Mouse (Mus musculus) CH12.LX (cell line): ENCODE results near the gene Dab1. TPM values are rescaled to one million over a fixed set of nuclear protein-coding genes. Genes with fewer than 3 reads are reported as not detected.

Experiments
- DNase-seq: peaks from one replicate; pipeline ENCODE4 v3.0.0-alpha.2; 2013; ENCODE audit errors: extremely low read depth
- H3K27ac ChIP-seq: 2 replicates; pipeline ENCODE4 v1.5.1; 2012; ENCODE audit warnings: low read depth, mild to moderate bottlenecking, control low read depth, moderate library complexity; ENCODE audit not compliant: insufficient read depth
- H3K27me3 ChIP-seq: replicated peaks from 2 replicates; pipeline ENCODE3; 2012; ENCODE audit warnings: inconsistent platforms
- H3K36me3 ChIP-seq, 2 experiments: replicated peaks in 1 of 2; 2 replicates each; pipeline versions ENCODE3 to v1.6.1; 2012; ENCODE audit warnings: inconsistent platforms in 1 of 2, low read length in 1 of 2, mild to moderate bottlenecking in 1 of 2, mixed read lengths in 1 of 2, moderate library complexity in 1 of 2; ENCODE audit not compliant: control insufficient read depth in 1 of 2, insufficient read depth in 1 of 2
- H3K4me1 ChIP-seq, 2 experiments: 2 replicates each; pipeline ENCODE4 v1.6.1; 2012; ENCODE audit warnings: inconsistent platforms in 1 of 2, moderate library complexity in 1 of 2; ENCODE audit not compliant: insufficient read depth in 2 of 2, control insufficient read depth in 1 of 2
- H3K4me2 ChIP-seq: 2 replicates; pipeline ENCODE4 v1.6.1; 2012; ENCODE audit warnings: low read depth, mild to moderate bottlenecking, control low read depth; ENCODE audit not compliant: poor library complexity, insufficient read depth, severe bottlenecking
- H3K4me3 ChIP-seq, 3 experiments: fragments of 150-350 bp in 1 of 3; sonication (generic) in 1 of 3; replicated peaks in 1 of 3; 2 replicates each; pipeline versions ENCODE3 to v1.5.1; 2011 to 2012; ENCODE audit warnings: low read depth in 2 of 3, low read length in 2 of 3, mild to moderate bottlenecking in 2 of 3, moderate library complexity in 2 of 3, control low read depth in 1 of 3, improper control_type of control experiment in 1 of 3, inconsistent platforms in 1 of 3, mixed read lengths in 1 of 3; ENCODE audit not compliant: poor library complexity in 1 of 3
- H3K79me2 ChIP-seq: replicated peaks from 2 replicates; pipeline ENCODE4 v1.6.1; 2012; ENCODE audit warnings: mild to moderate bottlenecking, moderate library complexity; ENCODE audit not compliant: control insufficient read depth, poor library complexity, insufficient read depth, severe bottlenecking; ENCODE audit errors: extremely low read depth
- H3K9ac ChIP-seq: 2 replicates; pipeline ENCODE4 v1.6.1; 2012; ENCODE audit warnings: low read depth, mild to moderate bottlenecking, control low read depth, moderate library complexity; ENCODE audit not compliant: insufficient read depth
- H3K9me3 ChIP-seq: replicated peaks from 2 replicates; pipeline ENCODE3; 2012; ENCODE audit warnings: low read length, inconsistent platforms, mixed read lengths
- CTCF ChIP-seq, 2 experiments: IDR thresholded peaks in 1 of 2; conservative IDR thresholded peaks in 1 of 2; 2 replicates each; pipeline ENCODE4 v1.5.1; 2011 to 2012; ENCODE audit warnings: low read depth in 2 of 2, low read length in 2 of 2, improper control_type of control experiment in 1 of 2, inconsistent platforms in 1 of 2, mild to moderate bottlenecking in 1 of 2, moderate library complexity in 1 of 2
- ELF1 ChIP-seq: IDR thresholded peaks from 2 replicates; pipeline ENCODE4 v1.6.1; 2014; ENCODE audit warnings: low read depth, mild to moderate bottlenecking, inconsistent platforms, low read length, improper control_type of control experiment
- ETS1 ChIP-seq: conservative IDR thresholded peaks from 2 replicates; pipeline ENCODE4 v1.6.1; 2012; ENCODE audit warnings: low read depth, mild to moderate bottlenecking, inconsistent platforms, low read length, improper control_type of control experiment, moderate library complexity
- HCFC1 ChIP-seq: IDR thresholded peaks from 2 replicates; pipeline ENCODE4 v1.6.1; 2012; ENCODE audit warnings: low read depth, mild to moderate bottlenecking, inconsistent platforms, low read length, improper control_type of control experiment
- JUND ChIP-seq: conservative IDR thresholded peaks from 2 replicates; pipeline ENCODE4 v1.6.1; 2011; ENCODE audit warnings: low read depth, low read length, improper control_type of control experiment
- KAT2A ChIP-seq: IDR thresholded peaks from 2 replicates; pipeline ENCODE4 v1.6.1; 2012; ENCODE audit warnings: low read length, improper control_type of control experiment, inconsistent platforms; ENCODE audit not compliant: insufficient replicate concordance
- MAFK ChIP-seq: IDR thresholded peaks from 2 replicates; pipeline ENCODE4 v1.6.1; 2011; ENCODE audit warnings: low read length, improper control_type of control experiment; ENCODE audit not compliant: insufficient replicate concordance
- MAX ChIP-seq: IDR thresholded peaks from 2 replicates; pipeline ENCODE4 v1.6.1; 2011; ENCODE audit warnings: low read length, improper control_type of control experiment
- MEF2A ChIP-seq: IDR thresholded peaks from 2 replicates; pipeline ENCODE4 v1.6.1; 2014; ENCODE audit warnings: low read depth, mild to moderate bottlenecking, inconsistent platforms, low read length, improper control_type of control experiment, borderline replicate concordance
- MYC ChIP-seq: IDR thresholded peaks from 2 replicates; pipeline ENCODE4 v1.6.1; 2011; ENCODE audit warnings: low read depth, mild to moderate bottlenecking, improper control_type of control experiment, low read length
- NRF1 ChIP-seq: IDR thresholded peaks from 2 replicates; pipeline ENCODE4 v1.6.1; 2014; ENCODE audit warnings: low read depth, mild to moderate bottlenecking, inconsistent platforms, low read length, improper control_type of control experiment, moderate library complexity
- POLR2AphosphoS2 ChIP-seq: IDR thresholded peaks from 2 replicates; pipeline ENCODE4 v1.6.1; 2011; ENCODE audit warnings: low read depth, low read length, improper control_type of control experiment
- RAD21 ChIP-seq: IDR thresholded peaks from 2 replicates; pipeline ENCODE4 v1.6.1; 2011; ENCODE audit warnings: low read depth, mild to moderate bottlenecking, low read length, improper control_type of control experiment, moderate library complexity
- SMC3 ChIP-seq: IDR thresholded peaks from 2 replicates; pipeline ENCODE4 v1.6.1; 2011; ENCODE audit warnings: low read depth, low read length, improper control_type of control experiment
- TBP ChIP-seq: conservative IDR thresholded peaks from 2 replicates; pipeline ENCODE4 v1.6.1; 2011; ENCODE audit warnings: low read depth, low read length, improper control_type of control experiment
- UBTF ChIP-seq: IDR thresholded peaks from 2 replicates; pipeline ENCODE4 v1.6.1; 2012; ENCODE audit warnings: low read depth, mild to moderate bottlenecking, inconsistent platforms, low read length, improper control_type of control experiment, moderate library complexity
- USF2 ChIP-seq: conservative IDR thresholded peaks from 2 replicates; pipeline ENCODE4 v1.6.1; 2011; ENCODE audit warnings: low read depth, low read length, improper control_type of control experiment
- ZMIZ1 ChIP-seq: IDR thresholded peaks from 2 replicates; pipeline ENCODE4 v1.6.1; 2012; ENCODE audit warnings: low read depth, mild to moderate bottlenecking, inconsistent platforms, low read length, improper control_type of control experiment
- ZNF384 ChIP-seq: IDR thresholded peaks from 2 replicates; pipeline ENCODE4 v1.6.1; 2012; ENCODE audit warnings: low read depth, low read length, improper control_type of control experiment, inconsistent platforms
- dilution Hi-C: fragments of 300-500 bp; cut with MboI; formaldehyde crosslinking; loops from 2 replicates; pipeline ENCODE4 v1.14.3; 2020; ENCODE audit warnings: low sequenced_read_pairs; ENCODE audit not compliant: extremely low pct_unique_long_range_greater_than_20kb, extremely low pct_ligation_motif_present
- in situ Hi-C: fragments of 300-500 bp; cut with MboI; formaldehyde crosslinking; loops from 3 replicates; pipeline ENCODE4 v1.14.3; 2019; ENCODE audit warnings: low sequenced_read_pairs, low pct_ligation_motif_present, low pct_unique_long_range_greater_than_20kb, mixed read lengths
- polyA plus RNA-seq: library from polyadenylated mRNA; unstranded; fragments of >175 nt; gene quantifications from 2 replicates; pipeline ENCODE4 v1.2.1, GENCODE M21; 2012; ENCODE audit warnings: low read depth; ENCODE audit not compliant: insufficient read length
- total RNA-seq, 2 experiments: library from RNA; depleted of rRNA; stranded (reverse); fragments of 300-350 nt in 1 of 2; fragments of >200 nt in 1 of 2; gene quantifications; 2 replicates each; pipeline ENCODE4 v1.2.3; 2012 to 2014

The Dab1 gene
- total and polyA plus RNA-seq, 3 experiments = not detected

DNA sequence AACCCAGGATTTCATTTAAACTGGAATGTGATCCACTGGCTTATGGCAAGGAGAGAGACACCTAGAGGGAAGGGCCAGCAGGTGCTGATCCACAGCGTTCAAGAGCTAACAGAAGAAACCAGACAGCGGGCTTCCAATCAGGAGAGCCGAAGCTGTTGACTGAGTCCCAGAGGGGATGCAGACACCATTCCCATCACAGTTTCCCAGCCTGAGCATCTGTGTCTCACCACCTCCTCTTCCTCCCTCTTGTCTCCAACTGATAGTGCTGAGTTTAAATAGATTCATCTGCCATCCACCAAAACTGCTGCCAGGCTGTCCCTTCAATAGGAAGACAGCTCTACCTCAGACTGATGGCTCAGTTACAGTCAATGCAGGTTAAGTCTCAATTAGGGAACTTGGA, 1134.9 kb downstream of the Dab1 start:
- H3K4me2 ChIP-seq = no peak overlapping the region

DNA sequence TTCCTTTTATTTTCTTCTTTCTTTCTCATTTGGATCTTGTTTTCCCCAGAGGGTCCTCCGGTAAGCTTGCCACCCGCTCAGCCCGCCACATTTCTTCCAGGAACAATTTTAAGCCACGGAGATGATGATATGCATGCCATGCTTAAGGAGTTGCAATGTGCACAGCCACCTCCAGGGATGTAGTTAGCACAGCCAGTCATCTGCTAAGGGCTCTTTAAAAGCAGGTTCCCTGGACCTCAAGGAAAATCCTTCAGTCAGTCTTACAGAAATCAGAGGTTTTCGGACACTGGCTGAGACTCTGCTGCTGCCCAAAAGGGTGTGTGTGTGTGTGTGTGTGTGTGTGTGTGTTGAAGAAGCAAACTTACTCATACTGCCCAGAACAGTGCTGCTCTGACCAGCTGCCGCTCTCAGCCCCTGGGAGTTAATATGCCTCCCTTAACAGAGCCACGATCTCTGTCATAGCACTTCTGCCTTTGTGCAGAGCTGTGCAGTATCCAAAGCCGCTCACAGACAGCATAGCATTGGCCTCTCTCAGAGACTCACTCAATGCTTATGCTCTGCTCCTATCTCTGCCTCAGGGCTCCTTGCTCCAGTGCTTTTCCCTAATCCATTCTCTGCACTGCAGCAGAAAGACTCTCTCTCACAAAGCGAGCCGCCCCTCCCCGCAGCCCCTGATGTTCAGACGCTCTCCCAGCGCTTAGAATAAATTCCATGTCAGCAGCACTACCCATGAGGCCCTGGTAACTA, 1141.9 kb downstream of the Dab1 start:
- in situ Hi-C loops = no loop called here
- TF ChIP-seq HCFC1 (no peak), ELF1 (no peak), SMC3 (no peak), MAX (no peak)
- TF ChIP-seq, all 38 proteins: peak for 0
- H3K4me2 ChIP-seq = no peak overlapping the region
- H3K79me2 ChIP-seq = no peaks in the 10 kb centered on the region
- no peak for DNase-seq
- no peak overlapping the region for H3K9ac ChIP-seq
- no peak overlapping the region for H3K27ac ChIP-seq
- no peaks in the 10 kb centered on the region for H3K36me3 ChIP-seq
- H3K4me1 ChIP-seq = no peaks in the 10 kb centered on the region
- H3K27me3 ChIP-seq = no peaks in the 10 kb centered on the region
- peaks cover 35% of the 10 kb centered on the region for H3K9me3 ChIP-seq
- H3K4me3 ChIP-seq = no peak overlapping the region
- dilution Hi-C loops = no loop called here

More for the DNA sequence above, 1134.9 kb downstream of the Dab1 start:
- H3K9me3 ChIP-seq = peaks cover 31% of the 10 kb centered on the region
- TF ChIP-seq MAFK (no peak), RAD21 (no peak), TBP (no peak), ZMIZ1 (no peak), ZNF384 (no peak), USF2 (no peak), UBTF (no peak), POLR2AphosphoS2 (no peak), ELF1 (no peak), JUND (no peak)
- dilution Hi-C loops = no loop called here
- H3K27me3 ChIP-seq = no peaks in the 10 kb centered on the region
- no peak for DNase-seq
- H3K9ac ChIP-seq = no peak overlapping the region
- no peak overlapping the region for H3K4me3 ChIP-seq
- no peaks in the 10 kb centered on the region for H3K79me2 ChIP-seq
- in situ Hi-C loops = no loop called here
- H3K4me1 ChIP-seq = no peaks in the 10 kb centered on the region
- no peaks in the 10 kb centered on the region for H3K36me3 ChIP-seq
- H3K27ac ChIP-seq = no peak overlapping the region

DNA sequence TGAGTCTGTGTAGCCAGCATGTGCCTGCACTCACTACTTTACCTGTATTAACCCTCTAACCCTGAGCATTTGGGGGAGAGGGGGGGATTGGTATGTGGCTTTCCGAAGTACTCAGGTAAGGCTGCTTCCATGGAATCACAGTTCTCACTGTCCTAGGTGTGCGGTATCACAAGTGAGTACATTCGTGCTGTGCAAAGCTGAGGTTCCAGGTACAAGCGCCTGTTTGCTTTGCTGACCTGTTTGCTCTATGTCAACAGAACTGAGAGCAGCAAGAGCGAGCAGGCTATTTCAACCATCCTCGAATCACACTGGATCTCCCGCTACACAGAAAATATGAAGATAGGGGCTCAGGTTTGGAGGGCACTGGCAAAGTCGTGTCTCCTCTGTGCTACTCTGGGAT, 1146.9 kb downstream of the Dab1 start, which contains the start of gene C8b:
TSS of gene C8b (plus strand) at position 253 of the 400 bp plus-strand sequence.
- Histone ChIP-seq H3K27me3 (no peaks in the 10 kb centered on the region), H3K36me3 (no peaks in the 10 kb centered on the region), H3K27ac (no peak within 1 kb of the TSS), H3K79me2 (no peaks in the 10 kb centered on the region), H3K4me1 (no peaks in the 10 kb centered on the region), H3K4me3 (no peak within 1 kb of the TSS), H3K9me3 (peaks cover 44% of the 10 kb centered on the region), H3K9ac (no peak within 1 kb of the TSS), H3K4me2 (no peak within 1 kb of the TSS)
- dilution Hi-C loops = no loop called here
- TF ChIP-seq MEF2A (no peak), NRF1 (no peak), MYC (no peak), ETS1 (no peak), KAT2A (no peak), CTCF (conservative IDR thresholded peaks at IDR 0.05 in 1 of 2, IDR thresholded peaks at IDR 0.05 in 1 of 2; ENCODE audit: low read depth in 2 of 2, low read length in 2 of 2) (no peak)
- DNase-seq = no peak
- in situ Hi-C loops = no loop called here
